Mouse (Mus musculus) urinary bladder, postnatal 25 days (tissue): ENCODE data around the gene Tmem229b.
"Not testable (repeated sequence)": the region's sequence is repeated elsewhere in the genome, so short reads cannot be mapped to it uniquely, and the experiment has no call there.

Source experiments
- DNase-seq: peaks from one replicate; pipeline ENCODE4 v3.0.0; 2022; ENCODE audit warnings: low spot score

Tmem229b gene

GRCm38 (mm10) chr12:79007126-79007753 is at the start of gene Tmem229b:
TSS of gene Tmem229b (minus strand) at chr12:79007627.
- DNase-seq: peak; percentile 41

GRCm38 (mm10) chr12:79055276-79055675 is 47.8 kb upstream of the Tmem229b start:
- no peak for DNase-seq

DNA sequence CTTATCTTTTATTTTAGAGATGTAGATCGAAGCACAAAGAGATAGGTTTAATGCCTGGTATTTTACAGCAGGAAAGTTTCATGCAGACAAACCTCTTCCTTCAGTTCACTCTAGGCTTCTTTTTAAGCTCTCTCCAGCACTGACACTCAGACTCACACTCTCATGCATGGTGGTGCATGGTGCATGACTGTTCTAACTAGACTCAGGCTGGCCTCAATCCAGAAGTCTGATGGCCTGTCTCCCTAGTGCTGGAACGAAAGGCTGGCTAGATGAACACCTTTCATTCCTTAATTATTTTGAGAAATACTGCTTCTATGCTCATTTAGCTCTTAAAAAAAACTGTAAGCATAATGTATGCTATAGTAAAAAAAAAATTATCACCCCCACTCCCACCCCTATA is 44.6 kb upstream of the Tmem229b start:
- DNase-seq: no peak

DNA sequence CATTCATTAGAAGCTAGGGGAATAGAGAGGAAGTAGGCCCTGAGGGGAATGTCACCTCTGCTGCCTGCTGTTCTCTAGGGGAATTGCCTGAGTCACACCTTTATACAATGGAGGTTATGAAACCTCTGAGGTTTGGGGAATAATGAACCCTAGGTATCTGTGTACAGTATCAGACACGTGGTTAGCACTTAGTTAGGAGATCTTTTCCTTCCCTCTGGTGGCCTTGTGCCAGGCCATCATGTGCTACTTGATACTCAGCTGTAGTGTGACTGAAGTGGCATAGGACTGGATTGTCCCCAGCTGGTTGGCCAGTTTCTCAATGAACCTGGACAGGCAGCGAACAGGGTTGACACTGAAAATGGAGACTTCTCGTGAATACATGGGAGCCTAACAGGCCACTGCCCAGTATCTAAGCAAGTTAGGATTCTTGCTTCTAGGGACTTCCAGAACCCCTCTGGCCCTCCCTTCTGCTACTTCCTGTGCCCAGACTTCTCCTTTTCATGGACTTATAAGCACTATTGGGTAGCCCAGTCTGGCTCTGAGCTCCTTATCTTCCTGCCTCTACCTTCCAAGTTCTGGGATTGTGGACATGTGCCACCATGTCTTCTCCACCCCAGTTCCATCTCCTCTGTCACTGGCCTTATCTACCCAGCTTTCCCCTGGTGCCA is 43.3 kb upstream of the Tmem229b start:
- DNase-seq: peak; percentile 20

GRCm38 (mm10) chr12:79049807-79050206 is 42.4 kb upstream of the Tmem229b start:
- no peak for DNase-seq

GRCm38 (mm10) chr12:79048898-79049297 is 41.5 kb upstream of the Tmem229b start:
- no peak for DNase-seq

GRCm38 (mm10) chr12:79047203-79047602 is 39.8 kb upstream of the Tmem229b start:
- no peak for DNase-seq

DNA sequence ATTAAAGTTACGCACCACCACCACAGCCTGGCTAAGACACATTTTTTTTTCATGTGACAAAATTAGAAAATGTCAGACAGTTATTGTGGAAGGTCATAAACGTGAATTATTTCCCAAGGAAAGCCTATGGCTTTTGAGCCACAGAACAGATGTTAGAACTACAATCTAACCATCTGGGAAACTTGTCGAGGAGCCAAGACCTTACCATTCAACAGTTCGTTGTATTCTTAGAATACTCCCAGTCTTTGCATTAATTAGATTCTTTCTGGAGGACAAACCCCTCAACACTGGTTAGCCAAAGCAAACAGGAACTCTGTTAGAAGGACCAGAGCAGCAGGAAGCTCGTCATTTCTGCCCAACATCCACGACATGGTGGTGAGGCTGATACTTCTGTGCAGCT is 38.7 kb upstream of the Tmem229b start:
- DNase-seq: no peak

- no peak for DNase-seq
Observed at GRCm38 (mm10) chr12:79044668-79045067, 37.2 kb upstream of the Tmem229b start.

DNA sequence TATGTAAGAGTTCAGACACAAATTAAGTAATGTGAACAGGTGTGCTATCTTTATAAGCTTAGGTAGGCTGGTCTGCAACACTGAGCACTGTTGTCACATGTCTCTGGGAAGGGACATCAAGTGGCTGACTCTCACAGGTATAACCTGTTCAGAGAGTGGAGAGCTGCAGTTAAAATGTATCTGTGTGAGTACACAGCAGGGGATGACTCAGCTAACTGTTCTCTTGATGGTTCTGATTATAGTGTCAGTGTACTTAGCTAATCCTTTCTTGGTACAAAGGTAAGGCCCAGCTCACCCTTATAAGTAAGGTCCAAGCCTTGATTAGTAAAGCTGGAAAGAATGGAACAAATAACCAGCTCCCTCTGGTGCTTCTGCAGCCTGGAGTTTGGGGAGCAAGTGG is 34.0 kb upstream of the Tmem229b start:
- DNase-seq: no peak

- no peak for DNase-seq
Observed at GRCm38 (mm10) chr12:79040201-79040827, 32.9 kb upstream of the Tmem229b start.

- DNase-seq: no peak
Observed at GRCm38 (mm10) chr12:79039708-79040107, 32.3 kb upstream of the Tmem229b start.

DNA sequence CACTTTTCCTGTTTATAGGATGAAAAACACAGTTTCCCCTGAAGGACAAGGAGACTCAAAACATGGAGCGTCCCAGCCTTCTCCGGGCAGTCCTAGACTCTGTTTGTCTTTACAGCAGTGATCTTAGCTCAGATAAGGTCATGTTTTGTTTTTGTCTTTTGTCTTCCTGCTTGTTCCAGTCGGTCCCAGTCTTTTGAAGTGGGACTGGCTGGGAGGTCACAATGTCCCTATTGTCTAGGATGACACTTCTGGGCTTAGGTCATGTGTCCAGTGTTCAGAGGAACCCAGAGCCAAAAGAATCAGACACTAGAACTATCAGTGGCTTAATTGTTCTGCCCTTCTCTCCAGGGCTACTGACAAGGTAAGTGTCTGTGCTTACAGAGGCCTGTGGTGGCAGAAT is 27.9 kb upstream of the Tmem229b start:
- DNase-seq: no peak

GRCm38 (mm10) chr12:79034331-79034730 is 26.9 kb upstream of the Tmem229b start:
- DNase-seq: no peak

- DNase-seq: peak; percentile 56
Observed at GRCm38 (mm10) chr12:79028911-79029861, 21.8 kb upstream of the Tmem229b start, which contains the start of gene Plekhh1. TSS of gene Plekhh1 (plus strand) at chr12:79029163.

DNA sequence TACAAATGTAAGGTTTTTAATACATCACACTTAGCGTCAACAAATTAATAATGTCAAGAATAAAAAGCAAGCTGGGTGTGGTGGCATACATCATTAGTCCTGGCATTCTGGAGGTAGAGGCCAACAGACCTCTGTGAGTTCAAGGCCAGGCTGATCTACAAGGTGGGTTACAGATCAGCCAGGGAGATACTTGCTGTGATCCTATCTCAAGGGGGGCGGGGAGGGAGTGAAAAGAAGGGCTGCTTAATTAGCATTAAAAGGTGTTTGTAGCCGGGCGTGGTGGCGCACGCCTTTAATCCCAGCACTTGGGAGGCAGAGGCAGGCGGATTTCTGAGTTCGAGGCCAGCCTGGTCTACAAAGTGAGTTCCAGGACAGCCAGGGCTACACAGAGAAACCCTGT is 20.1 kb upstream of the Tmem229b start:
- DNase-seq: not testable (repeated sequence)

- DNase-seq: peak; percentile 49
Observed at GRCm38 (mm10) chr12:79022882-79023281, 15.5 kb upstream of the Tmem229b start.

- DNase-seq: no peak
Observed at GRCm38 (mm10) chr12:79021902-79022301, 14.5 kb upstream of the Tmem229b start.

DNA sequence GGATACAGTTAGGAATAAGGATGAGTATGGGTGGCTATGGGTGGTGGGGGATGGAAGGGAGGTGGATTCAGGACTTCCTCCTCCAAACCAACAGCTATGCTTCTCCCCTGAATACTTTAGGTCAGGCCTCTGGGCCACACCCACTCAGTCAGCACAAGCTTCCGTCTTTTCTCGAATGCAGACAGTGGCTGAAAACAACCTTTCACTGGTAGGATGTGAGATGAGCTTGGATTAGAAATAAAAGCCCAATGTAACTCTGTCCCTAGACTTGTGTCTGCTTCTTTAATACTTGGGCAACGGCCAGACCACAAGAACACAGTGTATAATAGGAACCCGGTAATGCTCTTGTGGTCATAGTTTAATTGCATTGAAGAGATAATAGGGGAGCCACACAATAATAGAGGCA is 10.6 kb upstream of the Tmem229b start:
- no peak for DNase-seq

DNA sequence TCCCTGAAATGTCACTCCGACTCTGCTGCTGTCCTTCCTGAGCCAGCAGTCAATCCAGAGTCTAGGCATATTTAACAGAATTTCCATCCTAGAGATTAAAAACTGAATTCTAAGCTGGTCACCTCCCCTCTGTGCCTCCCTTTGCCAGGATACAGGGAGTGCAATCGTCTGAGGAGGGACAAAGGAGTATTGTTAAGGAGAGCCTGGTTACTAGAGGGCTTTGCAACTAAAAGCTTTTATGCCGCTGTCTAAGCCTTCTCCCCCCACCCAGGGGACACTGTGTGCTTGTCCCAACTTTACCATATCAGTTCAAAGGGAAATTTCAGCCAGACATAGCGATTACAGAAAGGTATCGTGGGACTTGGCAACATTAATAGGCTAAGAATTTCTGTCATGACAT is 8.7 kb upstream of the Tmem229b start:
- no peak for DNase-seq

DNA sequence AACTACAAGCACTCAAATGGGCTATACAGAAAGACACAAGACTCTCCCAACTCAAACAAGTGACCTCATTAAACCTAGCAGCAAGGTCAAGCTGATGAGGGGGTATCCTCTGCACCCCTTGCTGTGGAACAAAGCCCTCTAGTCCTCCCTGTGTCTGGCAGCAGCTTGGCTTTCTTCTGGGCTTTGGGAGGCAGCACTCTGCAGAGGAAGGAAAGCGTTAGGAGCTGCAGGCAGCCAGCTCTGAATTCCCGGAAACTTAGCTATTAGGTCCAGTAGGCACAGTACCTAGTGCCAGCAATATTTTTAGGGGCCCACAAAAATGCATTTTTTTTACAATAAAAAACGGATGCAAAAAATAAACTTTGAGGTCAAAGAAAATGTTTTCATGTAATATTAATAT is 3.1 kb upstream of the Tmem229b start:
- DNase-seq: no peak

GRCm38 (mm10) chr12:79006478-79007125 is 825 bp downstream of the Tmem229b start:
- peak; percentile 40 for DNase-seq
